Mouse (Mus musculus) central nervous system, embryonic 18 days (tissue): ENCODE data around the gene Shox2. TPM values are rescaled to one million over a fixed set of nuclear protein-coding genes. Genes with fewer than 3 reads are reported as not detected.

ENCODE experiments used
- polyA plus RNA-seq: library from polyadenylated mRNA; depleted of rRNA; stranded (reverse); fragments of >200 nt; gene quantifications from 2 replicates; pipeline ENCODE4 v1.2.3, GENCODE M21; 2012; rRNA removed

Shox2 gene
- 13.6 and 14.6 TPM in 2 replicates for polyA plus RNA-seq

DNA sequence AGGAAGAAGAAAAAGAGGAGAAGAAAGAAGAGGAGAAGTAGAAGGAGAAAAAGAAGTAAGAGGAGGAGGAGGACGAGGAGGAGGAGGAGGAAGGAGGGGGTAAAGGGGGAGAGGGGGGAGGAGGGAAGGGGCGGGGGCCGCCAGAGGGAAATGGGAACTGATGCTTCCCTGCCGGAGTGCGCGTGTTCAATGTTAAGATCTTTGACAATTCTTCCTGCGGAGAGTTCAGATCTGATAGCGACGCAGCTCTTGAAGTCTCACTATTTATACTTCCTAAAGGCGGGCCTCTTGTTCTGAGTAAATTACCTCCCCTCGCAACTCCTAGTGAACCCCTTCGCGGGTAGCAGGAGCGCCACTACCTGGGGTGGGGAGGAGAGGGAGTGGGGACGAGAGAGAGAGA is at the start of gene Shox2:
Gene Shox2 (minus strand): TSS at position 66 of the 400 bp plus-strand sequence.

DNA sequence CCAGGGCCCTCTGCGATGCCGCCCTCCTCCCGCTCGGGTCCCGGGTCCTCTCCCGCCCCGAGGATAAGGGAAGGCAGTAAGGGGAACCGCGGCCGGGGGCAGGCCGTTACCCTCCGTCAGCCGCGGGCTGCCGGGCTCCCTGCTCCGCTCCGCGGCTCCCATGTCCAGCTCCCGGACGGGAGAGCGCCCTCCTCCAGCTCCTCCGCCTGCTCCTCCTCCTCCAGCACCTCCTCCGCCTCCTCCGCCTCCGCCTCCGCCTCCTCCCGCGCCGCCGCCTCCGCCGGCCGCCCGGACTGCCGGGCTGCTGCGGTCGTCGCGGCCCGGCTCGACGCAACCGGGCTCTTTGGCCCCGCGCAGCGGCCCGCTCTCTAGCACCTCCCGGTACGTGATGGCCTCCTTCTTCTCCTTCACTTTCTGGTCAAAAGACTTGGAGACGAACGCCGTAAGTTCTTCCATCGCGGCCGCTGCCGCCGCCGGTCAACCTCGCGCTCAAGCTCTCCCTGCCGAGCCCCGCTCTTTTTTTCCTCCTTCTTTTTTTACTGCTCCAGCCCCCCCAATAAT is 390 bp downstream of the Shox2 start, which contains the start of gene Rsrc1:
Gene Rsrc1 (plus strand): TSS at position 290 of the 561 bp plus-strand sequence.

Other genes starting within 250 kb of the Shox2 start
- 18.2 and 18.3 TPM in 2 replicates for gene Rsrc1, start 381 bp downstream of the Shox2 start, polyA plus RNA-seq